Mouse (Mus musculus): ENCODE measurements at regions not wholly inside any gene's neighbourhood (a gene's known extent, or its start where the extent isn't known, plus 50 kb on each side); places are given as distances from the start of the nearest gene placed in this dataset.

DNA sequence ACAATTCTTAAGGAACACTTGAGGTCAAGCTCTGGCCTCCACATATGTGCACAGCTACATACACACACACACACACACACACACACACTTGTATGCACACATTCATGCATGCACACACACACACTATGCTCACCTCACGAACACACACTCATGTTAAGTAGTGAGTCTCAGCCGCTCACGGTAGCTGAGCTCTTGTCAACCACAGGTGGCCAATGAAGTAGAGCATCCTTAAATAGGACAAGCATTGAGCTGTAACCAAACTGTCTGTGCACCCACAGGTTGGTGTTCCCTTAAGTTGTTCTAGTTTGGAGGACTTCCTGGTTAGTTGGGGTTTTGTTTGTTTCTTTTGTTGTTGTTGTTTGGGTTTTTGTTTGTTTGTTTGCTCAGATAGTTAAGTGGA is 63.2 kb upstream of the Ppp2r5a start:
- TF ChIP-seq CTCF (conservative IDR thresholded peaks at IDR 0.05; ENCODE audit: insufficient read depth, insufficient read length, low read depth, low read length) (no peak), POLR2A (IDR thresholded peaks at IDR 0.05; ENCODE audit: low read depth, low read length) (no peak)

Data from kidney, adult 2 months (tissue).